Mouse (Mus musculus) urinary bladder, postnatal 4 days (tissue): ENCODE measurements around the gene Vamp8.

ENCODE experiments used
- DNase-seq, 2 experiments: peaks; one replicate each; pipeline ENCODE4 v3.0.0; 2021 to 2022; ENCODE audit warnings: low spot score in 2 of 2

The Vamp8 gene

GRCm38 (mm10) chr6:72405356-72405755 is 14.9 kb upstream of the Vamp8 start:
- no peak for DNase-seq

GRCm38 (mm10) chr6:72401875-72402274 is 11.4 kb upstream of the Vamp8 start:
- DNase-seq = peak; percentile 56 to 76

- no peak for DNase-seq
These were observed 9.5 kb upstream of the Vamp8 start for GRCm38 (mm10) chr6:72399967-72400366.

- no peak for DNase-seq
These were observed 6.3 kb upstream of the Vamp8 start for GRCm38 (mm10) chr6:72396837-72397251.

- no peak for DNase-seq
These were observed 1.8 kb upstream of the Vamp8 start for GRCm38 (mm10) chr6:72392341-72392740.

- peak in 1 of 2 experiments; percentile 40 for DNase-seq
These were observed 455 bp upstream of the Vamp8 start for GRCm38 (mm10) chr6:72390795-72391521.

GRCm38 (mm10) chr6:72389471-72389940 is 997 bp downstream of the Vamp8 start:
- peak in 1 of 2 experiments; percentile 39 for DNase-seq

- DNase-seq = no peak
These were observed 1.6 kb downstream of the Vamp8 start for GRCm38 (mm10) chr6:72388791-72389329.

- no peak for DNase-seq
These were observed 2.2 kb downstream of the Vamp8 start for GRCm38 (mm10) chr6:72388266-72388665.

- DNase-seq = no peak
These were observed 2.7 kb downstream of the Vamp8 start for GRCm38 (mm10) chr6:72387816-72388215.

GRCm38 (mm10) chr6:72386561-72386960 is 3.9 kb downstream of the Vamp8 start:
- DNase-seq = no peak

GRCm38 (mm10) chr6:72385258-72385657 is 5.2 kb downstream of the Vamp8 start:
- no peak for DNase-seq

- no peak for DNase-seq
These were observed 6.6 kb downstream of the Vamp8 start for GRCm38 (mm10) chr6:72383952-72384351.

- DNase-seq = no peak
These were observed 7.2 kb downstream of the Vamp8 start for GRCm38 (mm10) chr6:72383142-72383820.

GRCm38 (mm10) chr6:72382494-72382893 is 8.0 kb downstream of the Vamp8 start:
- DNase-seq = no peak

- peak; percentile 74 to 75 for DNase-seq
These were observed 10.3 kb downstream of the Vamp8 start, which contains the start of gene Vamp5 for GRCm38 (mm10) chr6:72380131-72380770. Vamp5 (minus strand) TSS chr6:72380468.

GRCm38 (mm10) chr6:72379377-72380130 is 10.9 kb downstream of the Vamp8 start:
- no peak for DNase-seq

- DNase-seq = no peak
These were observed 11.8 kb downstream of the Vamp8 start for GRCm38 (mm10) chr6:72378510-72379234.

- DNase-seq = no peak
These were observed 15.5 kb downstream of the Vamp8 start for GRCm38 (mm10) chr6:72374820-72375563.

GRCm38 (mm10) chr6:72374206-72374605 is 16.3 kb downstream of the Vamp8 start:
- DNase-seq = no peak
